Mouse (Mus musculus): ENCODE measurements around the gene Ep400. TPM values are rescaled to one million over a fixed set of nuclear protein-coding genes. Genes with fewer than 3 reads are reported as not detected.

Gene Ep400
- polyA plus RNA-seq, 1 experiment: 18.5 TPM

DNA sequence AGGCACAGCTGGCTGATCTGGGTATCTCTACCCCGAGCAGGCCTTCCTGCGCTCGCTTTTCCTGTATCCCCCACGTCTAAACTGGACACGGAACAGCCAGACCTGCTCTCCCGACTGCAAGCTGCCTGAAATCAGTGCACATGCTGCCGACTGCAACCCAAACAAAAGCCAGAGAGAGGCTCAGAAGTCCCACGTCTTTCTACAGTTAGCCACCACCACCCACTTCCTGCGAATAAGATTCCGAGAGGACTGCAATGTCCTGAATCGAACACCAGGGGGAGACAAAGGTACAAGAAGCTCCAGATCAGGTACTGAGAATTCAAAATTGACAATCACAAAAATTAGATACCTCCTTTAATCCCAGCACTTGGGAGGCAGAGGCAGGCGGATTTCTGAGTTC, 131.1 kb downstream of the Ep400 start:
- Histone ChIP-seq H3K9me3 (peaks cover 11% of the 10 kb centered on the region), H3K36me3 (replicated peaks; ENCODE audit: low read length) (peaks cover 2% of the 10 kb centered on the region), H3K4me1 (peaks cover 6% of the 10 kb centered on the region), H3K27me3 (replicated peaks) (peaks cover 24% of the 10 kb centered on the region), H3K4me3 (replicated peaks) (peak overlapping the region; percentile 90)
- TF ChIP-seq GATA1 (IDR thresholded peaks at IDR 0.05; ENCODE audit: borderline replicate concordance, low read length): no peak
- no peak for TF ChIP-seq FLI1 (IDR thresholded peaks at IDR 0.05; ENCODE audit: low read length)

DNA sequence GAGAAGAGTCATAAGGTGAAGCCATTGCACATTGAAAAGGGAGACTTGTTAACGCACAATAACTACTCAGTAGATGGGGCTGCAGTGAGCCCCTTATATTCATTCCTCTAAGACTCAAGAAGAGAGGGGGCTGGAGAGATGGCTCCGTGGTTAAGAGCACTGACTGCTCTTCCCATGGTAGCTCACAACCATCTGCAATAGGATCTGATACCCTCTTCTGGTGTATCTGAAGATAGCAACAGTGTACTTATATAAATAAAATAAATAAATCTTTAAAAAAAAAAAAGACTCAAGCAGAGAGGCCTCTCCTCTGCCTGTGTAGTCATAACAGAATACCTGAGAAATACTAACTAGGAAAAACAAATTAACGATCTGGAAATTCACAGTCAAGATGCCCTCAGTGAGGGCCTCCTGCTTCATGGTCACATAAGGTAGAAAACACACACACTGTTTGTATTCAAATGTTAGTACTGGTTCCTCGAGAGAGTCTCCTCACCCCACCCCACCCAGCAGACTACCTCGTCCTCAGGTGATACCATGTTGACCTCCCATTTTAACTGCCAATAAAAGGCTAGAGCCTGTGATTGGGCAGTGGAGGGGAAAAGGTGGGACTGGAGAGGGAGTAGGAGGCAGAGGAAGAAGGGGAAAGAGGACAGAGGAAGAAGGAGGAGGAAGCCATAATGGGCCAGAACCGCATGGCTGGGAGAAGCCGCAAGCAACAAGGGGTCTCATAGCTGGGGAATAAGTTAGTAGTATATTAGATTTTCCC, 132.0 kb downstream of the Ep400 start:
- Histone ChIP-seq H3K4me3 (replicated peaks) (no peak overlapping the region), H3K4me1 (peaks cover 6% of the 10 kb centered on the region), H3K27me3 (replicated peaks) (peaks cover 28% of the 10 kb centered on the region), H3K9me3 (peaks cover 11% of the 10 kb centered on the region), H3K36me3 (replicated peaks; ENCODE audit: low read length) (peaks cover 2% of the 10 kb centered on the region)
- TF ChIP-seq FLI1 (IDR thresholded peaks at IDR 0.05; ENCODE audit: low read length) (no peak), GATA1 (IDR thresholded peaks at IDR 0.05; ENCODE audit: borderline replicate concordance, low read length) (no peak)

GRCm38 (mm10) chr5:110635951-110636707, 134.4 kb downstream of the Ep400 start:
- Histone ChIP-seq H3K36me3 (replicated peaks; ENCODE audit: low read length) (no peaks in the 10 kb centered on the region), H3K4me3 (replicated peaks) (no peak overlapping the region), H3K27me3 (replicated peaks) (peaks cover 35% of the 10 kb centered on the region), H3K4me1 (peaks cover 6% of the 10 kb centered on the region), H3K9me3 (no peaks in the 10 kb centered on the region)
- TF ChIP-seq FLI1 (IDR thresholded peaks at IDR 0.05; ENCODE audit: low read length) (no peak), GATA1 (IDR thresholded peaks at IDR 0.05; ENCODE audit: borderline replicate concordance, low read length) (no peak)

DNA sequence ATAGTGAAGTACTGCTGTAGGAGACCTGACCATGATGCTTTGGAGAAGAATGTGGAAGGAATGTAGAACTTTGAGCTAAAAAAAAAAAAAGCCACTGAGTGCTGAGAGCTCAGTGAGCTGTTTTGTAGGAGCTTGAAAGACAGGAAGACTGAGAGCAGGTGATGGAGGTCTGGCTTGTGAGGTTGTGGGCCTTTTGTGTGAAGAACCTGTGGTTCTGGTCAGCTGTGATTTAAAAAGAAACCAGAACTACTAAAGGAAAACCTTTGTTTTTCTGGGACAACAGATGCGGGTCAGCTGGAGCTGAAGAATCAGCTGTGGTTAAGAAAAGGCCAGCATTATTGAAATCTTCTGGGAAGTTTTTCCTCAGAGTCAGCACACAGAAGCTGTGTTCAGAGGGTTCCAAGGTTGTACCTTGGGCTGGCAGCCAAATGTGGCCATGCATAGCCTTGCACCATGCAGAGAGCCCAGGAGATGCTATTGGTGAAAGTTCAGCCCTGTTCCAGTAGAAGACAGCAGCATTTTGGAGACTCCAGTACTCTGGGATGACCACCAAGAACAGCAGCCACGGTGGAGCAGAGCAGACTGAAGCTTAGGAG, 140.9 kb downstream of the Ep400 start:
- Histone ChIP-seq H3K9me3 (0 out of 2 replicates have a peak, but pooled peaks cover 3% of the 10 kb centered on the region), H3K36me3 (replicated peaks; ENCODE audit: low read length) (no peaks in the 10 kb centered on the region), H3K4me3 (replicated peaks) (no peak overlapping the region), H3K4me1 (no peaks in the 10 kb centered on the region), H3K27me3 (replicated peaks) (peaks cover 46% of the 10 kb centered on the region)
- TF ChIP-seq GATA1 (IDR thresholded peaks at IDR 0.05; ENCODE audit: borderline replicate concordance, low read length) (no peak), FLI1 (IDR thresholded peaks at IDR 0.05; ENCODE audit: low read length) (no peak)

DNA sequence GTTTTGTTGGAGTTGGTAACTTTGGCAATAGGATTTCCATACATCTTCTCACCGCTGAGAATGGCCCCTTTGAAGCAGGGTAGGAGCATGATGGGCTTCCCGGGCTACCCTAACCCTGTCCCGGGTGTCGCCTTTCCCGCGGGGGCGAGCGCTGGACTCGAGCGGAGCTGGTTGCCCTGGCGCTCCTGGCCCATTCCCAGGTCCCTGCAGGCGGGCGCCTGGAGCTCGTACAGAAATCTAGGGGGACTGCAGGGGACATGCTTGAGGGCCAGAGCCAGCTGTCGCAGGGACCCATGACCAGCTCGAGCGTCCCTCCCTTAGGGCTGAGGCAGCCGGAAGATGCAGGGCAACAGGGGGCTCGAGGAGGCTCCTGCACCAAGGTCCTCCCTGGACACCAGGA, 142.4 kb downstream of the Ep400 start:
- H3K9me3 ChIP-seq: 0 out of 2 replicates have a peak, but pooled peaks cover 3% of the 10 kb centered on the region
- no peak overlapping the region for H3K4me3 ChIP-seq (replicated peaks)
- H3K4me1 ChIP-seq: no peaks in the 10 kb centered on the region
- no peaks in the 10 kb centered on the region for H3K36me3 ChIP-seq (replicated peaks; ENCODE audit: low read length)
- no peak for TF ChIP-seq GATA1 (IDR thresholded peaks at IDR 0.05; ENCODE audit: borderline replicate concordance, low read length)
- peaks cover 43% of the 10 kb centered on the region for H3K27me3 ChIP-seq (replicated peaks)

GRCm38 (mm10) chr5:110627351-110627750, 143.2 kb downstream of the Ep400 start:
- H3K4me3 ChIP-seq (replicated peaks): no peak overlapping the region
- TF ChIP-seq FLI1 (IDR thresholded peaks at IDR 0.05; ENCODE audit: low read length) (no peak), GATA1 (IDR thresholded peaks at IDR 0.05; ENCODE audit: borderline replicate concordance, low read length) (no peak)
- H3K4me1 ChIP-seq: no peaks in the 10 kb centered on the region
- no peaks in the 10 kb centered on the region for H3K36me3 ChIP-seq (replicated peaks; ENCODE audit: low read length)
- H3K9me3 ChIP-seq: 0 out of 2 replicates have a peak, but pooled peaks cover 3% of the 10 kb centered on the region
- H3K27me3 ChIP-seq (replicated peaks): peaks cover 45% of the 10 kb centered on the region

- TF ChIP-seq GATA1 (IDR thresholded peaks at IDR 0.05; ENCODE audit: borderline replicate concordance, low read length): no peak
- no peak for TF ChIP-seq FLI1 (IDR thresholded peaks at IDR 0.05; ENCODE audit: low read length)
- H3K4me3 ChIP-seq (replicated peaks): no peak overlapping the region
- H3K4me1 ChIP-seq: no peaks in the 10 kb centered on the region
- no peaks in the 10 kb centered on the region for H3K36me3 ChIP-seq (replicated peaks; ENCODE audit: low read length)
- 0 out of 2 replicates have a peak, but pooled peaks cover 3% of the 10 kb centered on the region for H3K9me3 ChIP-seq
- peaks cover 58% of the 10 kb centered on the region for H3K27me3 ChIP-seq (replicated peaks)
Observed at GRCm38 (mm10) chr5:110624319-110624718, 146.2 kb downstream of the Ep400 start.

DNA sequence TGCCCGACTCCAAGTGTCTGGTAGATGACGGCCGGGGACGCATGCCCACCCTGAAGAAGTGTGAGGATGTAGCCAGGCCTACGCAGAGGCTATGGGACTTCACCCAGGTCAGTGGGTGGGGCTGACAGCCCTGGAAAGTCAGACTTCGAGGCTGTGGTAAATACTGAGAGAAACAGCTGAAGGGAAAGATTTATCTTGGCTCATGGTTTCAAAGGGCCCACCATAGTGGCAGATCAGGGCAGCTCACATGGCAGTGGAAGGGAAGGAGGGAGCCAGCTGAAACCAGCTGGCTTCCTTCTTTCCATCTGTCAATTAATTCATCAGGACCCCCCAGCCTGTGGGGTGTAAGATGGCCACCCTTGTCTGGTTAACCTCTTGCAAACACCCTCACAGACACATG, 151.3 kb downstream of the Ep400 start:
- H3K4me3 ChIP-seq (replicated peaks): no peak overlapping the region
- TF ChIP-seq FLI1 (IDR thresholded peaks at IDR 0.05; ENCODE audit: low read length): no peak
- TF ChIP-seq GATA1 (IDR thresholded peaks at IDR 0.05; ENCODE audit: borderline replicate concordance, low read length): no peak
- H3K9me3 ChIP-seq: no peaks in the 10 kb centered on the region
- no peaks in the 10 kb centered on the region for H3K4me1 ChIP-seq
- H3K27me3 ChIP-seq (replicated peaks): peaks cover 70% of the 10 kb centered on the region
- H3K36me3 ChIP-seq (replicated peaks; ENCODE audit: low read length): no peaks in the 10 kb centered on the region

Other genes with a start within 250 kb of the Ep400 start
- not detected in 2 replicates for gene Galnt9, start 226.4 kb downstream of the Ep400 start, polyA plus RNA-seq (2012; ENCODE audit: insufficient read depth, low replicate concordance)
- 21.5 and 96.6 TPM in 2 replicates for gene Noc4l, start 117.3 kb downstream of the Ep400 start, polyA plus RNA-seq (2012; ENCODE audit: insufficient read depth, low replicate concordance)
- gene Ddx51, start 117.3 kb downstream of the Ep400 start, polyA plus RNA-seq (2012; ENCODE audit: insufficient read depth, low replicate concordance): 2.4 and 3.2 TPM in 2 replicates
- 7.8 and 56.8 TPM in 2 replicates for gene Pus1, start 9.9 kb upstream of the Ep400 start, polyA plus RNA-seq (2012; ENCODE audit: insufficient read depth, low replicate concordance)
- gene Ulk1, start 39.4 kb upstream of the Ep400 start, polyA plus RNA-seq (2012; ENCODE audit: insufficient read depth, low replicate concordance): 46.2 and 157 TPM in 2 replicates
- gene Hscb, start 69.1 kb upstream of the Ep400 start, polyA plus RNA-seq (2012; ENCODE audit: insufficient read depth, low replicate concordance): 36.6 and 64.3 TPM in 2 replicates
- gene Chek2, start 69.3 kb upstream of the Ep400 start, polyA plus RNA-seq (2012; ENCODE audit: insufficient read depth, low replicate concordance): 1.2 and 1.3 TPM in 2 replicates
- 6.7 TPM in 2 replicates for gene Ttc28, start 109.1 kb upstream of the Ep400 start, polyA plus RNA-seq (2012; ENCODE audit: insufficient read depth, low replicate concordance)